Mouse (Mus musculus) MEL (cell line): ENCODE data around the gene Ptbp1. TPM values are rescaled to one million over a fixed set of nuclear protein-coding genes. Genes with fewer than 3 reads are reported as not detected.
A peak's percentile ranks its signal among the peaks of the same experiment; 100 is the strongest.

Experiments
- DNase-seq: peaks from one replicate; pipeline ENCODE4 v3.0.0; 2011; ENCODE audit warnings: low read depth, low spot score
- H3K27ac ChIP-seq: 2 replicates; pipeline ENCODE4 v1.5.1; 2012; ENCODE audit warnings: low read depth, mild to moderate bottlenecking, control low read depth, low read length, moderate library complexity; ENCODE audit not compliant: control insufficient read depth
- H3K27me3 ChIP-seq, 2 experiments: fragments of 150-350 bp in 1 of 2; sonication (generic) in 1 of 2; 2 replicates each; pipeline ENCODE4 v1.6.1; 2012; ENCODE audit warnings: low read length in 2 of 2, mild to moderate bottlenecking in 2 of 2, improper control_type of control experiment in 1 of 2, moderate library complexity in 1 of 2; ENCODE audit not compliant: insufficient read depth in 2 of 2, control insufficient read depth in 1 of 2
- H3K36me3 ChIP-seq, 2 experiments: 2 replicates each; pipeline ENCODE4 v1.6.1; 2012 to 2014; ENCODE audit warnings: low read length in 2 of 2, improper control_type of control experiment in 1 of 2, inconsistent platforms in 1 of 2, mild to moderate bottlenecking in 1 of 2; ENCODE audit not compliant: insufficient read depth in 2 of 2, control insufficient read depth in 1 of 2
- H3K4me1 ChIP-seq, 2 experiments: fragments of 150-350 bp in 1 of 2; sonication (generic) in 1 of 2; 2 replicates each; pipeline ENCODE4 v1.6.1; 2012; ENCODE audit warnings: low read length in 2 of 2, improper control_type of control experiment in 1 of 2, mild to moderate bottlenecking in 1 of 2; ENCODE audit not compliant: insufficient read depth in 2 of 2, control insufficient read depth in 1 of 2
- H3K4me3 ChIP-seq, 2 experiments: fragments of 150-350 bp in 1 of 2; sonication (generic) in 1 of 2; 2 replicates each; pipeline ENCODE4 v1.5.1; 2012; ENCODE audit warnings: low read depth in 2 of 2, low read length in 2 of 2, mild to moderate bottlenecking in 2 of 2, moderate library complexity in 2 of 2, control low read depth in 1 of 2, improper control_type of control experiment in 1 of 2; ENCODE audit not compliant: control insufficient read depth in 1 of 2, insufficient read depth in 1 of 2
- H3K79me2 ChIP-seq: 2 replicates; pipeline ENCODE4 v1.6.1; 2012; ENCODE audit warnings: mild to moderate bottlenecking, low read length, moderate library complexity; ENCODE audit not compliant: control insufficient read depth, poor library complexity, insufficient read depth
- H3K9ac ChIP-seq: 2 replicates; pipeline ENCODE4 v1.6.1; 2012; ENCODE audit warnings: low read depth, mild to moderate bottlenecking, control low read depth, low read length, moderate library complexity; ENCODE audit not compliant: control insufficient read depth, poor library complexity, severe bottlenecking
- H3K9me3 ChIP-seq: fragments of 150-350 bp; sonication (generic); replicated peaks from 2 replicates; pipeline ENCODE4 v1.6.1; 2012; ENCODE audit warnings: mild to moderate bottlenecking, low read length, improper control_type of control experiment, moderate library complexity; ENCODE audit not compliant: insufficient read depth
- BHLHE40 ChIP-seq: IDR thresholded peaks from 2 replicates; pipeline ENCODE4 v1.6.1; 2012; ENCODE audit warnings: low read depth, mild to moderate bottlenecking, inconsistent platforms, low read length, improper control_type of control experiment, borderline replicate concordance
- CHD1 ChIP-seq: IDR thresholded peaks from 2 replicates; pipeline ENCODE4 v1.6.1; 2012; ENCODE audit warnings: low read depth, mild to moderate bottlenecking, inconsistent platforms, low read length, improper control_type of control experiment
- CHD2 ChIP-seq: IDR thresholded peaks from 2 replicates; pipeline ENCODE4 v1.6.1; 2011; ENCODE audit warnings: low read length, improper control_type of control experiment
- ETS1 ChIP-seq: IDR thresholded peaks from 2 replicates; pipeline ENCODE4 v1.6.1; 2012; ENCODE audit warnings: low read depth, mild to moderate bottlenecking, inconsistent platforms, low read length, improper control_type of control experiment, moderate library complexity
- KAT2A ChIP-seq: conservative IDR thresholded peaks from 2 replicates; pipeline ENCODE4 v1.6.1; 2012; ENCODE audit warnings: low read depth, low read length, improper control_type of control experiment, inconsistent platforms
- MYC ChIP-seq: IDR thresholded peaks from 2 replicates; pipeline ENCODE4 v1.6.1; 2011; ENCODE audit warnings: low read depth, mild to moderate bottlenecking, low read length, improper control_type of control experiment, moderate library complexity
- NELFE ChIP-seq: IDR thresholded peaks from 2 replicates; pipeline ENCODE4 v1.6.1; 2011; ENCODE audit warnings: low read depth, low read length, improper control_type of control experiment
- POLR2AphosphoS2 ChIP-seq: IDR thresholded peaks from 2 replicates; pipeline ENCODE4 v1.6.1; 2011; ENCODE audit warnings: low read length, improper control_type of control experiment
- POLR2AphosphoS5 ChIP-seq: IDR thresholded peaks from 2 replicates; pipeline ENCODE4 v1.6.1; 2012; ENCODE audit warnings: low read depth, borderline replicate concordance, mild to moderate bottlenecking, inconsistent platforms, low read length, moderate library complexity, mixed read lengths
- RAD21 ChIP-seq: IDR thresholded peaks from 2 replicates; pipeline ENCODE4 v1.6.1; 2011; ENCODE audit warnings: mild to moderate bottlenecking, low read depth, low read length, improper control_type of control experiment
- SIN3A ChIP-seq: IDR thresholded peaks from 2 replicates; pipeline ENCODE4 v1.6.1; 2012; ENCODE audit warnings: low read length, improper control_type of control experiment, inconsistent platforms
- TBP ChIP-seq: IDR thresholded peaks from 2 replicates; pipeline ENCODE4 v1.8.0; 2011; ENCODE audit warnings: low read depth, low read length, improper control_type of control experiment
- USF1 ChIP-seq: IDR thresholded peaks from 2 replicates; pipeline ENCODE4 v1.6.1; 2014; ENCODE audit warnings: low read depth, mild to moderate bottlenecking, inconsistent platforms, low read length, improper control_type of control experiment, moderate library complexity
- ZKSCAN1 ChIP-seq: IDR thresholded peaks from 2 replicates; pipeline ENCODE4 v1.6.1; 2012; ENCODE audit warnings: low read depth, mild to moderate bottlenecking, inconsistent platforms, low read length, improper control_type of control experiment, moderate library complexity
- polyA plus RNA-seq, 2 experiments: library from polyadenylated mRNA; stranded (reverse) in 1 of 2; unstranded in 1 of 2; fragments of >175 nt in 1 of 2; fragments of >200 nt in 1 of 2; gene quantifications; 2 replicates each; pipeline versions ENCODE4 v1.2.1 to v1.2.4; 2012; ENCODE audit warnings: low replicate concordance in 2 of 2, low read depth in 1 of 2; ENCODE audit not compliant: insufficient read length in 2 of 2, insufficient read depth in 1 of 2, missing spikeins in 1 of 2
- total RNA-seq: library from RNA; depleted of rRNA; stranded (reverse); fragments of 300-350 nt; gene quantifications from 2 replicates; pipeline ENCODE4 v1.2.3, GENCODE M21; 2012

The Ptbp1 gene
- total and polyA plus RNA-seq, 3 experiments = 301 to 837 (median 329) TPM

- TF ChIP-seq ETS1 (no peak), ZKSCAN1 (no peak), RAD21 (no peak), POLR2AphosphoS5 (no peak), MYC (peak; percentile 80)
These were observed 744 bp downstream of the Ptbp1 start (continued) for GRCm38 (mm10) chr10:79854801-79855541.

DNA sequence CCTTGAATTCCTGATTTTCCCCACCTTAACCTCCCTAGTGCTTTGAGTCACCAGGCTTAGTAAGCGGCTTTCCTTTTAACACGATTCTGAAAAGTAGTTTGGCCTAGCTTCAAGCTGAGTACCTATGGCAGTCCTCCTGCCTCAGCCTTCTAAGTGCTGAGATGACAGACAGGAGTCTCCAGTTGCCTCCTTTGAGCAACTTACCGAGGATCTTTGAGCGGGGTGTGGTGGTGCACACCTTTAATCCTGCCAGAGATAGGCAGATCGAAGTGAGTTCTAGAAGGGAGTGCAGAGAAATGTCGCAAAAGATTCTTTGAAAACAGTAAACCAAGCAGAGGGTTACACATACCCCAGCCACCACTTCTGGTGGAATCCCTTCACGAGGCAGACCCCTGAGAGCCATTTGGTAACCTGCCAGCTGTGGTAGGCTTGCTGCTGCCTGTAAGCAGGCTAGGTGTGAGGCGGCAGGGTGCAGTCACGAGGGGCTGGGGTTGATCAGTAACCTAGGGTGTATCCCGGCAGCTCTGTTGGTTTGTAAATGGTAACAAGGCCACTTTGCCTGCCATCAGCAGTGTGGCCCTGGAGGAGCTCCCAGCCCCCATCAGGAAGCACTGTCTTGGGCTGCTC, 1.4 kb downstream of the Ptbp1 start:
- Histone ChIP-seq H3K9me3 (no peaks in the 10 kb centered on the region), H3K27me3 (no peaks in the 10 kb centered on the region), H3K9ac (peak overlapping the region; percentile 100), H3K27ac (peak overlapping the region; percentile 99), H3K36me3 (peaks cover 8 to 28% of the 10 kb centered on the region in 2 experiments), H3K79me2 (peaks cover 73% of the 10 kb centered on the region)
- TF ChIP-seq USF1 = 0 out of 2 replicates have a peak, but pooled peaks have one; percentile 18
- TF ChIP-seq ETS1 = no peak
- TF ChIP-seq POLR2AphosphoS2 = peak; percentile 23; the same call in 1 of the 2 replicates
- TF ChIP-seq SIN3A = 0 out of 2 replicates have a peak, but pooled peaks have one; percentile 10
- TF ChIP-seq CHD2 = no peak
- no peak for TF ChIP-seq CHD1
- TF ChIP-seq BHLHE40 = no peak
- TF ChIP-seq NELFE = 0 out of 2 replicates have a peak, but pooled peaks have one; percentile 21
- TF ChIP-seq, all 39 proteins: peak for 4
- DNase-seq = peak; percentile 65
- H3K4me3 ChIP-seq = peak overlapping the region; percentile 77 to 99
- H3K4me1 ChIP-seq = peaks cover 2 to 33% of the 10 kb centered on the region in 2 experiments; a peak in 3 of 4 replicates

DNA sequence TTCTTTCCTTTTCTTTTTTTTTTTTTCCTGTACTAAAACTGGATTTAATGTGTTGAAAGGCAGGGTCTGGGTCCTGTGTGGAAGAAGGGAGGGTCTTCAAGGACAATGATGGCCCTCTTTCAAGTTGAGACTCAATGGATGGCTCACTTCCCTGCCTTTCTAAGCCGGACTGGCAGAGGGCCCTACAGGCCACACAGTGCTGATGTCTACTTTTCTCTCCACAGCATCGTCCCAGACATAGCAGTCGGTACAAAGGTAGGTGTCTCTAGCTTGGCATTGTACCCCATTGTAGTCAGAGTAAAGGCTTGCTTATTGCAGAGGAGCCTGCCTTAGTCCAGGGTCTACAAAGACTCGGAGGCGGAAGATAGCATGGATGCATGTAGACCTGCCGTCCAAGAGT, 2.1 kb downstream of the Ptbp1 start:
- no peaks in the 10 kb centered on the region for H3K9me3 ChIP-seq
- peaks cover 10 to 28% of the 10 kb centered on the region in 2 experiments for H3K36me3 ChIP-seq
- TF ChIP-seq KAT2A (no peak), TBP (0 out of 2 replicates have a peak, but pooled peaks have one; percentile 3)
- H3K27ac ChIP-seq = no peak overlapping the region; the same call in 1 of the 2 replicates
- H3K4me1 ChIP-seq = peaks cover 2 to 33% of the 10 kb centered on the region in 2 experiments; a peak in 3 of 4 replicates
- peak overlapping the region; percentile 100 for H3K9ac ChIP-seq
- no peak for DNase-seq
- no peaks in the 10 kb centered on the region for H3K27me3 ChIP-seq
- H3K79me2 ChIP-seq = peaks cover 73% of the 10 kb centered on the region
- peak overlapping the region; percentile 77 to 99 for H3K4me3 ChIP-seq
